Mouse (Mus musculus) left cerebral cortex, postnatal 14 days (tissue): ENCODE data around the gene Ugt1a1. TPM values are rescaled to one million over a fixed set of nuclear protein-coding genes. Genes with fewer than 3 reads are reported as not detected.

Experiments
- DNase-seq, 2 experiments: peaks; one replicate each; pipeline ENCODE4 v3.0.0; 2021 to 2022; ENCODE audit warnings: low spot score in 2 of 2, mixed read lengths in 1 of 2
- intact Hi-C: fragments of 180-260 bp; cut with DNase I; formaldehyde crosslinking; loops from one replicate; pipeline ENCODE4 v1.15.1; 2025
- total RNA-seq, 2 experiments: library from RNA; stranded (reverse); gene quantifications; 2 replicates each; pipeline ENCODE4 v1.2.3; 2021

The Ugt1a1 gene
- total RNA-seq, 2 experiments from 2014 or later, result 0.15 TPM; not detected in 1

DNA sequence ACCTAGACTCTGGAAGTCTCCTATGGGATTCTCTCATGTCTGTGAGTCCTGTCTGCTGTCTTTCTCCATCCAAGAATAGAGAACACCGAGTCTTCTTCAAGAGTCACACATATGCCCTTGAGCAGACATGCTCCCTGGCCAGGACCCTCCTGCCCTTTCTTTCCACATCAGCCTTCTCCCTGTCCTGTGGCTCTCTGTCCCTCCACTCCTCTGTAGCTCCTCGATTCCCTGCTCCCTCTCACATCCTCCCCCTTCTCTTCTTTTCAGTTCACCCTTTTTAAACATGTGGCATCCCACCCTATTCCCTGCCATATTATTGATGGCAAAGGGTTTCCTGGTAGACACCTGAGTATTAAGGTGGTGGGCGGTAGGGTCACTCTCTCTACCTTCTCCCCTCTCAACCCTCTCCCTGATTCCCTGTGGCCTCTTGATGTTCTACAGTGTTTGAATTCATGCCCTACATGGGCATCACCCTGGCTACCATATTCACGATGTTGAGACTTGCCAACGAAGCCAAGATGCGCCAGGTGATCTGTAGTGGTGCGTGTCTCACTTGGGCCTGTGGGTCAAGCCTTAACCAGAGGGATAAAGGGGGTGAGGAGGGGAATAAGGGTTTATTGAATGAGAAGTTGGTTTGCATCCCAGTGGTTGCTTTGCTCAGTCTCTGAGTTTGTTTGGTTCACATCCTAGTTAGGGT, 20.2 kb downstream of the Ugt1a1 start:
- DNase-seq, result no peak

DNA sequence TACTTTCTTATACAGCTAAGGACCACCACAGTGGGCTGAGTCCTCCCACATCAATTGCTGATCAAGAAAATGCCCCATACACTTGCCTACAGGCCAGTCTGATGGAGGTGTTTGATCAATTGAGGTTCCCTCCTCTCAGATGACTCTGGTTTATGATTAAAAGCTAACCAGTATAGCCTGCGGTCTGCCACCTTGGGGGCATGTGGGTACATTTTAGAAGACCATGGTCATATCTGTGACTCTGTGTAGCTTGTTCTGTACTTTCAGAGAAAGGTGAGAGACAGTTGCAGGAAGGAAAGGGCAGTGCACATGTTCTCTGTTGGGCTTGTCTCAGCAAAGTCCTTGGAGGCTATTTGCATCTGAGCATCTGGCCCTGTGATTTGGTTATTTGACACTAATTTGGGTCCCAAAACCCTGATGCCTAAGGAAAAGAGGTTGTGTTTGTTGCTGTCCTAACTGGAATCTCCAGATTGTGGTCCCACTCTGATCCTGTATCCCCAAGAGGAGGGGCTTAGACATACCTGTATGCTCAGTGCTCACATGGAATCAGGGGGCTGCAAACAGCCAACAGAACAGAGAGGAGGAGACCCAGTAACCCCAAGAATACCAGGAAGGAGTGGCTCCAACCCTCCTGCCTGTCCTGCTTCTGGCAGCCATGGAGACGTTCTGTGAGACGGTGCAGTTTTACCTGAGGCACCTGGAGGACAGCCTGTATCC, 21.1 kb downstream of the Ugt1a1 start:
- intact Hi-C loops, result no loop called here
- no peak for DNase-seq

More for the DNA sequence above, 20.2 kb downstream of the Ugt1a1 start:
- intact Hi-C loops, result no loop called here

DNA sequence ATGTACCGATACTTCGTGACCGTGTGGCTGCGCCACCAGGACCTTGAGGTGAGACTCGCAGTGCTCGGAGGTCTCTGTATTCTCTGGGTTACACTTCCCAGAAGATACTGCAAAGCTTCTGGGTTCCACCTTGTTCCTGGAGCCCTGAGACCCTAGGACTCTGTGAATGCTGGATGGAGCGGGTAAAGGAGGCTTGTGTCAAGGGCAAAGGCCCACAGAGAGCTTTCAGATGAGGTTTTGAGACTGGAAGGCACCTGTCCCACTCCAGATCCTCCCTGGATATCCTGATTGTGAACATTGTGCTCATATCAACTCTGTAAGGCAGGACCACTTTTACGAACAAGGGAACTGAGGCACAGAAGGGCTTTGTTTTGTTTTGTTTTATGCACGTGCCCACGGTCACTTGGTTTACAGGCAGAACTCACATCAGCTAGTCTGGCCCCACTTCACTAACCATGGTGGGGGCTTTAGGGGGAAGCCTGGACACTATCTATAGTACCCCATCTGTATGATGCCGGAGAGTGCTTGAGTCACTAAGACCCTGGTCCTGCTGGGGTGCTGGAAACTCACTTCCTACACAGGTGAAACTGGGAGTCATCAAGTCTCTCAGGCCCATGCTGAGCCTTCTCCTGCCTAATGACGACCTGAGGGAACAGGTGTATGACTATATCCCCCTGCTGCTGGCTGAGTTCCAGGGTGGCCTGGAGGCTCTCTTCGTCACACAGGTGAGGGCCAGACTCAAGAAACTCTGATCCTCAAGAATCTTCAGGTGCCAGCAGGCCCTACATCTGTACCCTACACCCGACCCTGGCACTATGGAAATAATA, 21.9 kb downstream of the Ugt1a1 start:
- no peak for DNase-seq

DNA sequence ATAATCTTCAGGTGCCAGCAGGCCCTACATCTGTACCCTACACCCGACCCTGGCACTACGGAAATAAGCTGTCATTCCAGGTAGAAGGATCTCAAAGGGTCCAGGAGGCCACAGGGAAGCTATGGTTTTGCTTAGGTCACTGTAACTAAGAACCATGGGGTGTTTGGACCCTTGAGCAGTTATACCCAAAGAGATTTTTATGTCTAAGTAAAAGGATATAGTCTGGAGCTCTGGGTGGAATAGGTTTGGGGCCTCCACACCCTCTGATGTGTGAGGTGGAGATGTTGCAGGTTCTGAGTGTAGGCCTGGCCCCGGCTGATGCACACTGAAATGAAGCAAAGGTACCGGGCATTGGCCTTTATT, 22.5 kb downstream of the Ugt1a1 start:
- intact Hi-C loops, result no loop called here
- DNase-seq, result no peak

More for the DNA sequence above, 21.9 kb downstream of the Ugt1a1 start:
- intact Hi-C loops, result no loop called here

DNA sequence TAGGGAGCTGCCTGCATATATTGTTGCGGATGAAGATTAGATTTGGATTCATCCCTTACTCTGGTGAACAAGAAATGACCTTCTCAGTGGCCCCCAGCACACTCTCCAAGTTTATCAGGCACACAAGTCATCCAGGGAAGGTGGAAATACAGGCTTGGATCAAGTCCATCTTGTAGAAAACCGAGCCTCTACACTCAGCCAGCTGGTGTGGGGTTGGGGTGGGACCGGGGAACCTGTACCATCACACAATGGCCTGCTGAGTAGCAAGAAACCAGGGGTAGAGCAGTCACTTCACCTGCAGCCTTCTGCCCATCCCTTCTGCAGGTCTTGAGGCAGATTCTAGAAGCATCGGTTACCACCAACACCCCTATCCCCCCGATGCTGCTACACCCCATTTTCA, 22.9 kb downstream of the Ugt1a1 start:
- intact Hi-C loops, result no loop called here
- DNase-seq, result no peak

DNA sequence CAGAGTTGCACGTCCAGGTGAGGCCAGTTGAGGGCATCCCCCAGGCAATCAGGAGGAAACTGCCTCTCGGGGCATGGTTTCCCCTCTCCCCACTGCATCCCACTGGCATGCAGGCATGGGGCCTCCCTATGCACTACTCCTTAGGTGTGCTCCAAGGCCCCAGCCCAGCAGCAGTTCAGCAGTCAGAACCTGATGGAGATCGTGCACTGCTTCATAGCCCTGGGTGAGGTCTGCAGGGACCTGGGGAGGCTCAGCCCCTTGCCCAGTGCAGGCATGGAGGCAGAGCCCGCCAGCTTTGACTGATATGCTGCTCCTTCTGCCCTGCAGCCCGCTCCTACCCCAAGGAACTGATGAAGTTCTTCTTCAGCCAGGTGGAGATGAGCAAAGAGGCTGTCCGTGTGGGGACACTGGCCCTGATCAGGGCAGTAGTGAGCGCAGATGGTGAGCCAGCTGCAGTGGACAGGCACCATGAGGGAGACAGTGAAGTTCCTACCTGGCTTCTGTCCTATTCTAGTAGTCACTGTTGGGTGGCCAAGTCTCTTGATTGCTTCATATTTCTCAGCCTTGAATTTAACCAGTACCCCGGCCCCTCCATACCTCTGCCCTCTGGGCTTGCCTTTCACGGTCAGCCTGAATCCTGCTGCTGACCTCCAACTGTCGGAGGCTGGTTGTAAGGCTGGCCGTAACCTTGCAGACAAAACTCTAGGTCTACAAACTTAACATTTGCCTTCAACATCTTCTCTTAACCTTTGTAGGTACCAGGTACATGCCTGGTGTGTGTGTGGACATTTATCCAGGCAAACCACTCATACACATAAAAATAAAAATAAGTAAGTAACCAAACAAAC, 23.5 kb downstream of the Ugt1a1 start:
- intact Hi-C loops, result no loop called here
- DNase-seq, result no peak

DNA sequence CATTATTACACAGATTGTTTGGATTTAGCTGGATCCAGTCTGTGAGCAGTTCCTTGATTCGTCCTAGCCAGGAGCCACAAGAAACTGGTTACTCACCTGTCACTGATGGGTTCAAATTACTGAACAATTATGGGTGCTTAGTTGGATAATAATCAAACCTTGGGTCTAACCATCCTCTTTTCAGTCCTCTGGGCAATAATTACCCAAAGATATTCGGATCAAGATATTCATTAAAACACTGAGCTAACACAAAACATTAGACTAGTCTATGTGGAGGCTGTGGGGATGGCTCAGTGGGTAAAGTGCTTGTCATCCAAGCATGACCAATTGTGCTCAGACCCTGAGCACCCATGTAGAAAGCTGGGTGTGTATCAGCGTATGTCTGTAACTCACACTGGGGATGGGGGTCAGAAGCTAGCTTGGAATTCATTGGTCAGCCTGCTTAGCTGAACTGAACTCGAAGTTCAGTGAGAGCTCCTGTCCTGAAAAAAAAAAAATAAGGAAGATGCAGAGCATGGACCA, 24.2 kb downstream of the Ugt1a1 start:
- intact Hi-C loops, result no loop called here
- DNase-seq, result no peak

DNA sequence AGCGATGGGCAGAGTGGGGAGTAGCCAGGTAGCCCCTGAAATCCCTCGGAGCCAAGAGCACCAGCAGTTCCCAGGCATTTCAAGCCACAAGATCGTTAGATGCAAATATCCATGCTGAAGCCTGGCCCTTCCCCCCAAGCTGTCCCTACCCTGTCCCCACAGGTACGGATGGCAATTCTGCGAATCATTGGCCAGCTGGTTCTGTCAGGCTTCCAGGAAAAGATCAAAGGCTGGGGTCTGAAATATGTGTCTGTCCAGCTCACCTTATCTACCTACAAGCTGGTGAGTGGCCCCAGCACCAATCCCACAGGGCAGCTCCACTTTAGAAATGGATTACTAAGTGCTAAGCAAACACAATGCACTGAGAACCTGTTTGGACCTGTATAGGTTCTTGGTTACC, 25.6 kb downstream of the Ugt1a1 start:
- DNase-seq, result no peak
- intact Hi-C loops, result no loop called here

DNA sequence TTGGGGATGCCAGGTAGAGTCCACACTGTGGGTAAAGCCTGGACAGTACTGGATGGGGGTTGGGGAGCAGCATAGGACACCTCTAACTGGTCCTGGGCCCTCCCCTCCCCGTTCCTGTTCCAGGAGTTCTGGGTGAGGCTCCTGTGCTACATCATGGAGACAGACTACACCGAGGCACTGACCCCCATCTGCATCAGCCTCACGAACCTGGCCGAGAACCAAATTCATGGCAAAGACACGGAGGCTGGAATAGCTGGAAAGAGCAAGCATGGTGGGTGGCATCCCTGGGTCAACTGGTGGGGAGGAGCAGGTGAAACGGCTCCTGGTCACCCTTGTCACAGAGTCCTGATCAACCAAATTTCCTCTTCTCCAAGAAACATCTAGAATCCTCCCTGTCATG, 27.0 kb downstream of the Ugt1a1 start:
- intact Hi-C loops, result no loop called here
- DNase-seq, result no peak

DNA sequence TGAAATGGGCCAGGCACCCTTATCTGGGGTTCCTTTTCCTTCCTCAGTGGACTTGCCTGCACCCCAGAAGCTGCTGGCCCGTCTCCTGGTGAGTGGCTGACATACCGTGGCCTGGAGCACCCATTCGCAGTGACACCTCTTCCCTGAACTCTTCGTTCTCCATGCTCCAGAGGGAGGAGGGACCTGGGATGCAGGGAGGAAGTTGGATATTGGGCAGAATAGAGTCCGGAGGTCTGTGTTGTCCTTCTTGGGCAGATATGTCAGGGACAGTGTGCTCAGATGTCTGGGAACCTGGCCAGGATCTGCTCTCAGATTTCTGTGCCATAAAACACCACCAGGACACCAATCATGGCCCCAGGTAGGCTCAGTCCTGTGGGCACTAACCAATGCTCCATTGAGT, 28.3 kb downstream of the Ugt1a1 start:
- intact Hi-C loops, result no loop called here
- no peak for DNase-seq

DNA sequence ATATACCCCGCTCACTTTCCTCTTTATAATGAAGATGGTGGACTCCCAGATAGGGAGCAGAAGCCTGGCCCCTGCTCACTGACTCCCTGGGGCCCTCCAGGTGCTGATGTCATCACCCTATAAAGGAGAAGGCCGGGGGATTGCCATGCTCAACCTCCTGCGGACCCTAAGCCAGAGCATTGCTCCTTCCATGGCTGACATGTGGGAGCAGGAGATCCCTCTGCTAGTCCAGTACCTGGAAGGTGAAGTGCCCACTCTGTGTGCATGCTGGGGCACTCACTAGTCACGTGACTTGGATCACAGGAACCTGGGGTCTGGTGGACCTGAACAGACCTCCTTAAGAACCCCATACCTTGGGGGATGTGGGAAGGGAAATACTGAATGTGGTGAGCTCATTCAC, 28.8 kb downstream of the Ugt1a1 start:
- DNase-seq, result no peak
- intact Hi-C loops, result no loop called here

DNA sequence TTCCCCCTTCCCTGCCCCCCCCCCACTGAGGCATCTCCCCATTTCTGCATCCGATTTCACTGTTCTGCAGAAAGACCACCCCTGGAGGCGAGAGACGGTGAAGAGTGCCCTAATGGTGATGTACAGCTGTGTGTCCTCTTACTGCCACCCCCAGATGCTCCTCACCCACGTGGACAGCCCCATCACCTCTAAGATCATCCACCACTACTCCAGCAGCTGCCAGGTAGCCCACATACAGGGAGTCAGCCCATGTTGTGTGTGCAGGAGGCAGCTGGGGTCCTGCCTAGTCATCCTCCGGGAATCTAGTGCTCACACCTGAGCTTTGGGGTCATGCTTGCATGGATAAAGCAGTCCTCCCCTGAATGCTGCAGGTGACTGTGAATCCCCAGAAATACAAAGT, 32.1 kb downstream of the Ugt1a1 start:
- DNase-seq, result no peak
- intact Hi-C loops, result no loop called here

DNA sequence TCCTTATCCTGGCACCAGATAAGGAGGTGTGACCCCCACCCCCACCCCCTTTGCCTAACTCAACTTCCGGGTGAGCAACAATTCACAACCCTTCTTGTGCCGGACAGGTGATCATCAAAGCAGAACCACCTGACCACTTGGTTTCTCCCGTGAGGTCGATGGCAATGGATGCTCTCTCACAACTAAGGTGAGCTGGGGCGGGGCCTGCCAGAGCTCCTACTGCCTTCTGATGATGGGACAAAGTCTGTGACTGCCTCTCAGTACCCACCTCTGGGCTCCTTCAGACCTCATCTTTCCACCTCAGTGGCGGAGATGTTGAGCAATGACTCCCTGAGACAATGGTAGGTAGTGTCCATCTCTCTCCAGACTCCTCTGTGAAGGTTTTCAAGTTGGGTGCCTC, 34.1 kb downstream of the Ugt1a1 start:
- DNase-seq, result no peak

DNA sequence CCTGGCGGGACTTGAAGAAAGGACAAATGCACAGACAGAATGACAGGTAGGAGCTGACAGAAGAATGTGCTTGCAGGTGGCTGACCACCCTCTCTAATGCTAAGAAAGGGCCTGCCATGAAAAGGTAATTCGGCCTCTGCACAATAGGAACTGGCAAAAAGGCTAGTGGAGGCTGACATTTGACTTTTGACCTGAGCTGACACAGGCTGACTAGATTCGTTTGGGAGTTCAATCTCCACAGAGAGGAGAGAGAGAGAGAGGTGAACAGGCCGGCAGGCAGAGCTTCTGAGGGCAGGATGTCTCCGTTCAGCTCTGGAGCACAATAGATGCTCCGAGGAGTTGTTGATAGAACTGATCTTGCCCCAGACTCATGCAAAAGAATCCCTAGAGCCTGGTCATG, 34.6 kb downstream of the Ugt1a1 start:
- intact Hi-C loops, result no loop called here
- DNase-seq, result no peak

More for the DNA sequence above, 34.1 kb downstream of the Ugt1a1 start:
- intact Hi-C loops, result no loop called here

DNA sequence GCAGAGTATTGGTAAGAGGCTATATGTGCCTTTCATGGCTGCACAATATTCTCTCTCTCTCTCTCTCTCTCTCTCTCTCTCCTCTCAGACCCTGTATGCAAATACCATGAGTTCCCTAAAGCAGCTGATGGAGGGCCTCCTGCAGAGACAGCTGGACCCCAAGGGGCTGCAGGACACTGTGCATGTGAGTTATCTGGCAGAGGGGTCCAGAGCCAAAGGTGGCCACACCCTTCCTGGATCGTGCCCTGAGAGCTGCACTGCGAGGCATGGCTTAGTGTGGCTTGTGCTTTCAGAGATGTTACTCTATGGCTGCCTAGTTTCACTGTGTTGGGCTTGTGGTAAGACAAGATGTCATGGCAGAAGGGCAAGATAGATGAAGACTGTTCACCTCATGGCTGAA, 35.9 kb downstream of the Ugt1a1 start:
- intact Hi-C loops, result no loop called here
- DNase-seq, result no peak

DNA sequence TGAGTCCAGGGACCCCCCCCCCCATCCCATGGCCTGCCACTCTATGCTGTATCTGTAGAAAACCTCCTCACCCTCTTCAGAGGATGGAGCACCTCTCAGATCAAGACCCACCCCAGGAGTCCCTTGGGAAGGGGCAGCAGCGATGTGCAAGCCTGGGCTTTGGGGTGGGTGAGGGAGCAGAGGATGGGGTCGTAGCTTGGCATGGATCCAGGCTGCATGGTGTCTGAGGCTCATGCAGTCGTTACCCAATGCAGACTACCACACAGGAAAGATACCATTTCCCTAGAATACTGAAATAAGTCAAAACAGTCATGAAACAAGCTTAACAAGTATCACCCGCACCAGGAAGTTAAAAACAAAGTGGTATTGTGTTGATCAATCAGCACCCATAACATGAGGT, 36.9 kb downstream of the Ugt1a1 start:
- DNase-seq, result no peak
- intact Hi-C loops, result no loop called here

DNA sequence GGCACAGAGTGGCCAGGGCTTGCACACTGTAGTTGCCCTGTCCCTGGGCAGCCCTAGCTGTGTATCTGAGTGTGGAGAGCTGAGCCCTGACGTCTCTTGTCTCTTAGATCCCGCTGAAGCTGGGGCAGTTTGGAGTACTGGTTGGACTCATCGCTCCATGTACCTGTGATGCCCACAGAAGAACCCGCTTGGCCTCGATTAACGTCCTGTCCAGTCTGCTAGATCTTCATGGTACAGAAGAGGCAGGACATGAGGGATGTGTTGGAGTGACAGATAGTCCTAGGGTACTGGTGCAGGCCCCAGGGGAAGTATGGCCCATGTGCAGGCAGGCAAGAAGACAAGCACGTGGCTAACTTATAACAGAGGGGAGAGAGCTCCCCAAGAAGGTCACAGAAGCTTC, 37.8 kb downstream of the Ugt1a1 start:
- no peak for DNase-seq
- intact Hi-C loops, result no loop called here

DNA sequence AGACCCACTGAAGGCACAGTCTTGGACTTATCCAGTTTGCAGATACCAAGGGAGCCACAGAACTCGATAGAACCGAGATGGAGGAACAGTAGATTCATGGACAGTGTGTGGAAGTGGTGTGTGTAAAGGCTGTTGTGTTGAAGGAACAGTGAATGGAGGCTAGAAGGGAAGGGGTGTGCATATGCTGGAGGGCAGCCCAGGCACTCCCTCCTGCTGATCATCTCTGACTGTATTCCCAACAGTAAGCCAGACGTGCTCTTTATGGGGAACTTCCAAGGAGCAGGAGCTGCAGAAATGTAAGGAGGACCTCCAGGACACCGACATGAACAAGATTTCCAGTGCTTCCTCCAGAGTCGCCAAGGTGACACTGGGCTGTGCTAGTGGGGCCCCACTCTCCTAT, 38.3 kb downstream of the Ugt1a1 start:
- no peak for DNase-seq

DNA sequence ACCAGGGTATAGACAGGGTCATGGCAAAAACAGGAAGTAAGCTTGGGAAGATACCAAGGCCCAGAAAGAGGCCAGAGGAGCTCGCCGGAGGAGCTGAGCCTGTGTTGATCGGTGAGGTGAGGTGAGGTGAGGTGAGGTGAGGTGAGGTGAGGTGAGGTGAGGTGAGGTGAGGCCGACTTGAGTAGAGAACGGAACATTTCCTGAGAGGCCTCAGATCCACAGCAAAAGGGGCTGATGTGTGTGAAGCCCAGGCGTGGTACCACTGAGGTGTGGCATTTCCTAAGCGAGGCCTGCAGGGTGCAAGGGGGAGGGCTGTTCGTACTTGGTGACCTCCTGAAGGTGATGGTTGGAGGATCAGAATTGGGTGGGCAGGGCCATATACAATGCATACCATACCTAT, 41.3 kb downstream of the Ugt1a1 start:
- no peak for DNase-seq
- intact Hi-C loops, result no loop called here

More for the DNA sequence above, 38.3 kb downstream of the Ugt1a1 start:
- intact Hi-C loops, result no loop called here
